Mouse (Mus musculus) midbrain, embryonic 10.5 days (tissue): ENCODE data around the gene Spns3. TPM values are rescaled to one million over a fixed set of nuclear protein-coding genes. Genes with fewer than 3 reads are reported as not detected.
A peak's percentile ranks its signal among the peaks of the same experiment; 100 is the strongest.

ENCODE experiments used
- DNase-seq: peaks from one replicate; pipeline ENCODE4 v3.0.0-alpha.2; 2017; ENCODE audit warnings: low spot score
- H3K27ac ChIP-seq: fragments of 300-500 bp; sonication (generic); replicated peaks from 2 replicates; pipeline ENCODE4 v1.5.1; 2016; ENCODE audit warnings: mild to moderate bottlenecking
- H3K27me3 ChIP-seq: fragments of 300-500 bp; sonication (generic); 2 replicates; pipeline ENCODE4 v1.6.1; 2016; ENCODE audit warnings: low read depth, mild to moderate bottlenecking; ENCODE audit not compliant: poor library complexity, severe bottlenecking
- H3K36me3 ChIP-seq: fragments of 300-500 bp; sonication (generic); 2 replicates; pipeline ENCODE4 v1.6.1; 2016; ENCODE audit warnings: mild to moderate bottlenecking, moderate library complexity
- H3K4me1 ChIP-seq: fragments of 300-500 bp; sonication (generic); 2 replicates; pipeline ENCODE4 v1.6.1; 2016
- H3K4me3 ChIP-seq: fragments of 300-500 bp; sonication (generic); 2 replicates; pipeline ENCODE4 v1.5.1; 2016; ENCODE audit warnings: mild to moderate bottlenecking, moderate library complexity
- H3K9me3 ChIP-seq: fragments of 300-500 bp; sonication (generic); replicated peaks from 2 replicates; pipeline ENCODE4 v1.6.1; 2016; ENCODE audit warnings: mild to moderate bottlenecking
- WGBS: fragments of 180-500 bp; shearing (Covaris S2); methylation state at CpG from one replicate; pipeline ENCODE4 v1.1.7; 2016; 5-methylcytosine and 5-hydroxymethylcytosine counted together
- polyA plus RNA-seq: library from polyadenylated mRNA; unstranded; fragments of >200 nt; fragmentation: Nextera tagmentation; extraction: Ambion mirVana; gene quantifications from 2 replicates; pipeline ENCODE4 v1.2.1, GENCODE M21; 2016

Spns3 gene
- polyA plus RNA-seq, 1 experiment from 2014 or later = not detected

DNA sequence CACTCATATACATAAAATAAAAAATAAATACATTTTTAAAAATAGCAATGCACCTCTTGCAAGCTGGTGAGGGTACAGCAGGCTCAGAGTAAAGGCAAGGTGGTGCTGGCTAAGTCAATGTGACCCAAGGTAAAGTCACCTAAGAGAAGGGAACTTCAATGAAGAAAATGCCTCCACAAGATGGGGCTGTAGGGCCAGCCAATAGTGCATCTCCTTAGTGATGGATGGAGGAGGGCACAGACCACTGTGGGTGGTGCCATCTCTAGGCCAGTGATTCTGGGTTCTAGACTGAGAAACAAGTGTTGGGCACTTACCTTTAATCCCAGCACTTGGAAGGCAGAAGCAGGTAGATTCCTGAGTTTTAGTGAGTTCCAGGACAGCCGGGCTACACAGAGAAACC is 23.5 kb upstream of the Spns3 start:
- Histone ChIP-seq H3K9me3 (no peaks in the 10 kb centered on the region), H3K4me3 (no peak overlapping the region), H3K4me1 (peaks cover 24% of the 10 kb centered on the region), H3K27me3 (peaks cover 31% of the 10 kb centered on the region), H3K27ac (no peak overlapping the region), H3K36me3 (no peaks in the 10 kb centered on the region)
- 78% methylated on average over 1 of the region's 1 CpGs for WGBS
- no peak for DNase-seq

- Histone ChIP-seq H3K36me3 (no peaks in the 10 kb centered on the region), H3K4me1 (peaks cover 8% of the 10 kb centered on the region; the same call in 1 of the 2 replicates), H3K4me3 (peak overlapping the region; percentile 37), H3K27me3 (peaks cover 11% of the 10 kb centered on the region; the same call in 1 of the 2 replicates), H3K27ac (peak overlapping the region; percentile 71), H3K9me3 (no peaks in the 10 kb centered on the region)
- WGBS = 5% methylated on average over 18 of the region's 18 CpGs
- peak; percentile 83 for DNase-seq
Measured at GRCm38 (mm10) chr11:72570319-72570979, 20.1 kb upstream of the Spns3 start.

DNA sequence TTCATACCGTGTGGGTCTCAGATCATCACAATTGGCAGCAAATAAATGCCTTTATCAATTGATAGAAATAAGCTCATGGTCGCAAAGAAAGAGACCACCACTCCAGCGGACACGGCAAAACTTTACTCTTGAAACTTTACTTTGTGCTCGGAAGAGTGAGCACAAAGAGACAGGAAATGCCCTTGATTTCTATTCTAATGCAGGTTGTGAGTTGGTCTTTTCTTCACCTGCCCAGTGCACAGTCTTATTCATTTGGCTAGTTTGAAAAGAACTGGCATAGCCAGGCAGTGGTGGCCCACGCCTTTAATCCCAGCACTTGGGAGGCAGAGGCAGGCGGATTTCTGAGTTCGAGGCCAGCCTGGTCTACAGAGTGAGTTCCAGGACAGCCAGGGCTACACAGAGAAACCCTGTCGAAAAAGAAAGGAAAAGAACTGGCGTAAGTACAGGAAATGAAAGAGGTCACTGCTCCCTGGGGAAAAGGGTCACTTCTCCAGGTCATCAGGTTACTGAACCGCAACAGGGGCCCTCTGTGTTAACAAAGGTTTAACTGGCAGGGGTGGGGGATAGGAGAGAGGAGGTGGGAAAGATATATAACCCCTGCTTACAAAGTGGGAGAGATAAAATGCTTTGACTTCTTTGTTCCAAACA is 19.5 kb upstream of the Spns3 start:
- Histone ChIP-seq H3K4me1 (peaks cover 8% of the 10 kb centered on the region; the same call in 1 of the 2 replicates), H3K4me3 (no peak overlapping the region), H3K27ac (peak overlapping the region; percentile 71; the same call in 1 of the 2 replicates), H3K27me3 (peaks cover 11% of the 10 kb centered on the region; the same call in 1 of the 2 replicates), H3K9me3 (no peaks in the 10 kb centered on the region), H3K36me3 (no peaks in the 10 kb centered on the region)
- WGBS = 66% methylated on average over 11 of the region's 11 CpGs
- DNase-seq = no peak

- H3K27me3 ChIP-seq = peaks cover 11% of the 10 kb centered on the region; the same call in 1 of the 2 replicates
- 60% methylated on average over 8 of the region's 8 CpGs for WGBS
- peaks cover 8% of the 10 kb centered on the region; the same call in 1 of the 2 replicates for H3K4me1 ChIP-seq
- no peak for DNase-seq
- H3K27ac ChIP-seq = no peak overlapping the region
- no peaks in the 10 kb centered on the region for H3K9me3 ChIP-seq
- H3K4me3 ChIP-seq = no peak overlapping the region
- H3K36me3 ChIP-seq = no peaks in the 10 kb centered on the region
Measured at GRCm38 (mm10) chr11:72569051-72569450, 18.7 kb upstream of the Spns3 start.

DNA sequence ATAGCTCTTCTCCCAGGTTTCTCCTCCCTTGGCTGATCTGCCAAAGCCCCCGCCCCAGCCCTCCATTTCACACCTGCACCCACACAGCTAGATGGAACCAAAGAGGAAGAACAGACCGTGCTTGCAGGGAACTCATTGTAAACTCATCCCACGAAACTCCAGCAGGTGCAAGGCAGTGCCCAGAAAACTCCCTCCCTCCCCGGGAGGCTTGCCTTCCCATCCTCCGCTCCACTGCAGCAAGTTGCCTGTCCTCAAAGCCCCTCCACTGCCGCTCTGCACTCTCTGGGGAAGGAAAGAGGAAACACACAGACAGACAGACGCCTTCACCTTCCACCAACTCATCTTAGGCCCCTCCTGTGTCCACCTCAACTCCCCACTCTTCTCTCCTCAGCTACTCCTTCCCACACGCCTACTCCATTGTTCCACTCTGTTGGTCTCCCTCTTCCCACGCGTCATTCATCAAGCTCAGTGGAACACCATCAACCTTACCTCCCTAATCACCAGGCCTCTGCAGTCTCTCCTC is 16.6 kb upstream of the Spns3 start:
- H3K4me3 ChIP-seq = no peak overlapping the region
- H3K4me1 ChIP-seq = peaks cover 8% of the 10 kb centered on the region; the same call in 1 of the 2 replicates
- 51% methylated on average over 10 of the region's 10 CpGs for WGBS
- no peaks in the 10 kb centered on the region for H3K9me3 ChIP-seq
- H3K36me3 ChIP-seq = no peaks in the 10 kb centered on the region
- peaks cover 11% of the 10 kb centered on the region; the same call in 1 of the 2 replicates for H3K27me3 ChIP-seq
- H3K27ac ChIP-seq = no peak overlapping the region
- no peak for DNase-seq

DNA sequence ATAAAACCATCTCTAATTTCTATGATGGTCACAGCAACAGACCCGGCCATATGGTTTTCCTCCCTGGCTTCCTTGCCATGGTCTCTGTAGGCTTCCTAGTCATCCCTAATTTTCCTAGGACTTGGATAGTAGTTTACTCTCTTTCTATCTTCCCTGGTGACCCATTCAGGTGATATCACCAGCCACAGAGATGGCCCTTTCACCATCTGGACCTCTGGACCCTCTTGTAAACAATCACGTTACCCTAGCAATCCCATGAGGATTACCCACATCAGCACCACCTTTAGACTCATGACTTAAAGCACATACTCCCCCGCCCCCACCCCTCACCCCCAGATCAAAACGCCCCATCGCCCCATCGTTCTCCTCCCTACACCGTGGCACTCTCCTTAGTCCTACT is 16.0 kb upstream of the Spns3 start:
- no peak overlapping the region for H3K27ac ChIP-seq
- no peaks in the 10 kb centered on the region for H3K9me3 ChIP-seq
- DNase-seq = no peak
- H3K4me1 ChIP-seq = peaks cover 8% of the 10 kb centered on the region; the same call in 1 of the 2 replicates
- WGBS = 82% methylated on average over 7 of the region's 7 CpGs
- H3K4me3 ChIP-seq = no peak overlapping the region
- no peaks in the 10 kb centered on the region for H3K36me3 ChIP-seq
- H3K27me3 ChIP-seq = peaks cover 6% of the 10 kb centered on the region; the same call in 1 of the 2 replicates

GRCm38 (mm10) chr11:72564232-72564807 is 14.0 kb upstream of the Spns3 start:
- H3K4me1 ChIP-seq = no peaks in the 10 kb centered on the region
- H3K27ac ChIP-seq = no peak overlapping the region
- H3K4me3 ChIP-seq = no peak overlapping the region
- peak; percentile 30 for DNase-seq
- no peaks in the 10 kb centered on the region for H3K36me3 ChIP-seq
- 29% methylated on average over 6 of the region's 6 CpGs for WGBS
- H3K27me3 ChIP-seq = no peaks in the 10 kb centered on the region
- H3K9me3 ChIP-seq = no peaks in the 10 kb centered on the region

- Histone ChIP-seq H3K27me3 (no peaks in the 10 kb centered on the region), H3K4me3 (no peak overlapping the region), H3K4me1 (peaks cover 6% of the 10 kb centered on the region; the same call in 1 of the 2 replicates), H3K36me3 (no peaks in the 10 kb centered on the region), H3K9me3 (no peaks in the 10 kb centered on the region), H3K27ac (no peak overlapping the region)
- no peak for DNase-seq
- WGBS = 69% methylated on average over 3 of the region's 3 CpGs
Measured at GRCm38 (mm10) chr11:72560661-72561060, 10.4 kb upstream of the Spns3 start.

GRCm38 (mm10) chr11:72558155-72558554 is 7.8 kb upstream of the Spns3 start:
- no peaks in the 10 kb centered on the region for H3K9me3 ChIP-seq
- WGBS = 73% methylated on average over 5 of the region's 5 CpGs
- no peak for DNase-seq

DNA sequence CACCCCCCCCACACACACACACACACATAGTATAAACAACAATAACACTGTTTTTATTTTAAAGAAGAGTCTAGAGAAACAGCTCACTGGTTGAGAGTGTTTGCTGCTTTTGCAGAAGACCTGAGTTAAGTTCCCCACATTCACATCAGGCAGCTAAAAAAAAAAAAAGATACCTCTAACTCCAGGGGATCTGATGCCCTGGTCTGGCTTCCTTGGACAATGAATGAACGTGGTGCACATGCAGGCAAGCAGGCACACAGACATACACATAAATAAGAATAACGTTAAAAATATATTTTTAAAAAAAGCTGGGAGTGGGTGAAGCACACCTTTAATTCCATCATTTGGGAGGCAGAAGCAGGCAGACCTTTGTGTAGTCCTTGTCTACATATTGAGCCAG is 6.6 kb upstream of the Spns3 start:
- peaks cover 6% of the 10 kb centered on the region; the same call in 1 of the 2 replicates for H3K4me1 ChIP-seq
- H3K36me3 ChIP-seq = no peaks in the 10 kb centered on the region
- H3K4me3 ChIP-seq = no peak overlapping the region
- no peak overlapping the region for H3K27ac ChIP-seq
- H3K9me3 ChIP-seq = no peaks in the 10 kb centered on the region
- H3K27me3 ChIP-seq = no peaks in the 10 kb centered on the region
- DNase-seq = no peak
- WGBS = 73% methylated on average over 2 of the region's 2 CpGs

More at GRCm38 (mm10) chr11:72558155-72558554, 7.8 kb upstream of the Spns3 start:
- Histone ChIP-seq H3K4me3 (no peak overlapping the region), H3K4me1 (peaks cover 6% of the 10 kb centered on the region; the same call in 1 of the 2 replicates), H3K27ac (no peak overlapping the region), H3K36me3 (no peaks in the 10 kb centered on the region), H3K27me3 (no peaks in the 10 kb centered on the region)

DNA sequence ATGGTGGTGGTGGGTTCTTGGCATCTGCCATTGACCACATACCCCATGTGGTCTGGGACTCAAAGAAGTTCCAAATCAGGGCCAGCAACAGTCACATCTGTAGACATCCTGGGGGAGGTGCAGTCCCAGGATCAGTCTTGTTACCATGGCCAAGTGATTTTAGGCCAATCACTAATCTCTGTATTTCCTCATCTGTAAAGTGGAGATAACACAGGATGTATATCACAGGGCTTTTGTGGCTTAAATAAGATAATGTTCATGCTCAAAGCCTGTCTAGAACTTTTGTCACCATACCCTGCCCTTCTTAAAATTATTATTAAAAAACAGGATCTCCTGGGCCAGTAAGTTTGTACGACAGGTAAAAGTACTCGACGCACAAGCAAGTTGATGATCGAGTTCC is 6.2 kb upstream of the Spns3 start:
- DNase-seq = no peak
- Histone ChIP-seq H3K36me3 (no peaks in the 10 kb centered on the region), H3K27ac (no peak overlapping the region), H3K4me1 (peaks cover 6% of the 10 kb centered on the region; the same call in 1 of the 2 replicates), H3K4me3 (no peak overlapping the region), H3K27me3 (no peaks in the 10 kb centered on the region), H3K9me3 (no peaks in the 10 kb centered on the region)
- WGBS = 94% methylated on average over 4 of the region's 4 CpGs

GRCm38 (mm10) chr11:72551531-72552105 is 1.3 kb upstream of the Spns3 start:
- Histone ChIP-seq H3K27me3 (no peaks in the 10 kb centered on the region), H3K9me3 (no peaks in the 10 kb centered on the region), H3K27ac (no peak overlapping the region), H3K4me1 (no peaks in the 10 kb centered on the region), H3K4me3 (no peak overlapping the region), H3K36me3 (no peaks in the 10 kb centered on the region)
- 85% methylated on average over 7 of the region's 7 CpGs for WGBS
- no peak for DNase-seq
